Mouse (Mus musculus): Measurements from ENCODE around the gene Trappc12. TPM values are rescaled to one million over a fixed set of nuclear protein-coding genes. Genes with fewer than 3 reads are reported as not detected.

Trappc12 gene
- polyA plus RNA-seq, 1 experiment from 2014 or later: 46.0 TPM

DNA sequence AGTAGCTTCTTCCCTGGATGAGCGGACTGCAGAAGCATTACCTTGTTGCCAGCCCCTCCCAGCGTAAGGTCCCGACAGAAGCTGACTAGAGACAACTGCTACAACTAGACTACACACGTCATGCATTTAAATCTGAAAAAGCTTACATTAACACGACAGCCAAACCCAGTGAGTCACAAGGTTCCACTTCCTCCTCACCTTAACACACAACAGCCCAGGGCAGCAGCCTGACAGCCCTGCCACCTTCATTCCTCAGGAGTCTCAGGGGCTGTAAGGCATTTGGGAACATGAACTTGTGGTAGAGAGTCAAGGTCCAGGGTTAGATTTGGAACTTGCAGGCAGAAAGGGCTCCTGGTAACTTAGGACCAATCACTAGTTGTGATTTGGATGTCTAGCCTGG lies 23.2 kb downstream of the Trappc12 start:
- ATAC-seq: no peak
- no peak overlapping the region for H3K9ac ChIP-seq (replicated peaks)
- H3K27ac ChIP-seq: no peak overlapping the region
- no peaks in the 10 kb centered on the region for H3K27me3 ChIP-seq
- H3K36me3 ChIP-seq: peaks cover 25% of the 10 kb centered on the region
- WGBS: 88% methylated on average over 5 of the region's 5 CpGs
- peaks cover 3% of the 10 kb centered on the region; the same call in 1 of the 2 replicates for H3K4me1 ChIP-seq (replicated peaks)
- H3K4me2 ChIP-seq (replicated peaks): no peak overlapping the region
- no peak overlapping the region for H3K4me3 ChIP-seq (replicated peaks)
- no peaks in the 10 kb centered on the region for H3K9me3 ChIP-seq

- Histone ChIP-seq H3K9ac (replicated peaks) (no peak overlapping the region), H3K9me3 (no peaks in the 10 kb centered on the region), H3K27ac (no peak overlapping the region), H3K27me3 (no peaks in the 10 kb centered on the region), H3K4me3 (replicated peaks) (no peak overlapping the region), H3K4me2 (replicated peaks) (no peak overlapping the region), H3K4me1 (replicated peaks) (peaks cover 3% of the 10 kb centered on the region; the same call in 1 of the 2 replicates), H3K36me3 (peaks cover 34% of the 10 kb centered on the region)
- 89% methylated on average over 4 of the region's 4 CpGs for WGBS
- ATAC-seq: no peak
Measured at GRCm38 (mm10) chr12:28726204-28726603, 24.1 kb downstream of the Trappc12 start.

GRCm38 (mm10) chr12:28724366-28724765 lies 25.9 kb downstream of the Trappc12 start:
- no peak overlapping the region for H3K27ac ChIP-seq
- 77% methylated on average over 3 of the region's 3 CpGs for WGBS
- H3K4me3 ChIP-seq (replicated peaks): no peak overlapping the region
- H3K9ac ChIP-seq (replicated peaks): no peak overlapping the region
- peaks cover 3% of the 10 kb centered on the region; the same call in 1 of the 2 replicates for H3K4me1 ChIP-seq (replicated peaks)
- no peak overlapping the region for H3K4me2 ChIP-seq (replicated peaks)
- ATAC-seq: no peak
- H3K27me3 ChIP-seq: no peaks in the 10 kb centered on the region
- peaks cover 44% of the 10 kb centered on the region for H3K36me3 ChIP-seq
- no peaks in the 10 kb centered on the region for H3K9me3 ChIP-seq

GRCm38 (mm10) chr12:28718106-28718505 lies 32.2 kb downstream of the Trappc12 start:
- no peak for ATAC-seq
- no peak overlapping the region for H3K4me3 ChIP-seq (replicated peaks)
- no peak overlapping the region for H3K4me2 ChIP-seq (replicated peaks)
- 90% methylated on average over 2 of the region's 2 CpGs for WGBS
- H3K9me3 ChIP-seq: no peaks in the 10 kb centered on the region
- no peak overlapping the region for H3K27ac ChIP-seq
- H3K27me3 ChIP-seq: no peaks in the 10 kb centered on the region
- H3K9ac ChIP-seq (replicated peaks): no peak overlapping the region
- H3K36me3 ChIP-seq: peaks cover 53% of the 10 kb centered on the region
- no peaks in the 10 kb centered on the region for H3K4me1 ChIP-seq (replicated peaks)

GRCm38 (mm10) chr12:28717066-28717465 lies 33.2 kb downstream of the Trappc12 start:
- 76% methylated on average over 2 of the region's 2 CpGs for WGBS
- Histone ChIP-seq H3K27ac (no peak overlapping the region), H3K27me3 (no peaks in the 10 kb centered on the region), H3K4me1 (replicated peaks) (no peaks in the 10 kb centered on the region), H3K9ac (replicated peaks) (no peak overlapping the region), H3K4me3 (replicated peaks) (no peak overlapping the region), H3K9me3 (no peaks in the 10 kb centered on the region), H3K36me3 (peaks cover 52% of the 10 kb centered on the region), H3K4me2 (replicated peaks) (no peak overlapping the region)
- no peak for ATAC-seq

GRCm38 (mm10) chr12:28714822-28715632 lies 35.2 kb downstream of the Trappc12 start:
- Histone ChIP-seq H3K27ac (no peak overlapping the region), H3K4me3 (replicated peaks) (no peak overlapping the region), H3K4me1 (replicated peaks) (peaks cover 9% of the 10 kb centered on the region; the same call in 1 of the 2 replicates), H3K4me2 (replicated peaks) (no peak overlapping the region), H3K9ac (replicated peaks) (no peak overlapping the region), H3K27me3 (no peaks in the 10 kb centered on the region), H3K9me3 (no peaks in the 10 kb centered on the region), H3K36me3 (peaks cover 52% of the 10 kb centered on the region)
- ATAC-seq: no peak
- 88% methylated on average over 24 of the region's 24 CpGs for WGBS

DNA sequence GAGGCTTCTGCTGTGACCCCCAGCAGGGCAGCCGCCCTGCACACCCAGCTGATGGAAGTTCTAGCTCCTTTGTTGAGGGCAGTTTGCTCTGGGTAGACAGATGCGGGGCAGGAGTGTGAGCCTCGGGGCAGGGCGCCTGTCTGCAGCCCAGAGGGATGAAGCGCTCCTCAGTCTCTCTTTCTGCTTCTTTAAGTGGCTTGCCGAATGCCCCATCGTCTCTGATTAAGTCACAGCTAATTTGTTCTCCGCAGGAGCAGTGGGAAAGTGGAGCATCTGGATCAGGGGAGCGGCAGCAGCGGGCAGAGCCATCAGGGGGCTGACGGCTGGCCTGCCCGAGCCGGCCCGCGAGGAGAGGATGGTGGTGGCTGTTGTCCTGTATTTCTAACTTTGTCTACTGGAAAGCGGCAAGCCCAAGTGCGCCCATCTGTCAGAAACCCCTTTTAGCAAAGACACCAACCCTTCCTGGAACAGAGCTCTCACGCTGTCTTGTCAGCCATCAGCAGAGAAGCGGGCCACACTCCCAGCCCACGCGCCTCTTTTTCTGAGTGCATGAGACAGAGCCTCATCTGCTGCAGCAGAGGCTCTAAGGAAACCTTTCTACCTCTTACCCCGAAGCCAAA lies 39.6 kb downstream of the Trappc12 start:
- Histone ChIP-seq H3K4me2 (replicated peaks) (no peak overlapping the region), H3K4me1 (replicated peaks) (peaks cover 9% of the 10 kb centered on the region; the same call in 1 of the 2 replicates), H3K4me3 (replicated peaks) (no peak overlapping the region), H3K27ac (peak overlapping the region; percentile 19; the same call in 1 of the 2 replicates), H3K9ac (replicated peaks) (no peak overlapping the region), H3K9me3 (no peaks in the 10 kb centered on the region), H3K27me3 (no peaks in the 10 kb centered on the region), H3K36me3 (peaks cover 50% of the 10 kb centered on the region)
- WGBS: 68% methylated on average over 22 of the region's 22 CpGs
- 0 out of 2 replicates have a peak, but pooled peaks have one; percentile 40 for ATAC-seq

DNA sequence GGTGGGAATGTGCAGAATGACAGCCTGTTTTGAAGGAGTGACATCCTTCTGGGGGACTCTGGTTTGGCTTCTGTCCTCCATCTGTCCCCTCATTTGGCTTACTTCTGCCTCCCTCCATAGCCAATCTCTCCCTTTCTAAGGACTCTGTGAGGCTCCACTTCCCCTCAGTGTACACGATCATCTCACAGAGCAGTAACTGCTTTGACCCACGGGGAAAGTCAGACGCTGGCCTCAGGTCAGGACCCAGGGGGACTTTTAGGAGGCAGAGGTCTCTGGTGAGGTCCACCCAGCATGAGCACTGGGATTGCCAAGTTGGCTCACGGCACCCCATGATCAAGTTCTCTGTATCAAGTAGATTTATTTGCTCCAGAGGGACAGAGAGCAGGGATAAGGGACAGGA lies 42.1 kb downstream of the Trappc12 start:
- WGBS: 89% methylated on average over 4 of the region's 4 CpGs
- peaks cover 21% of the 10 kb centered on the region for H3K4me1 ChIP-seq (replicated peaks)
- H3K9me3 ChIP-seq: no peaks in the 10 kb centered on the region
- peaks cover 42% of the 10 kb centered on the region for H3K36me3 ChIP-seq
- no peak overlapping the region for H3K4me3 ChIP-seq (replicated peaks)
- H3K9ac ChIP-seq (replicated peaks): no peak overlapping the region
- no peak overlapping the region for H3K4me2 ChIP-seq (replicated peaks)
- no peak for ATAC-seq
- no peak overlapping the region for H3K27ac ChIP-seq
- no peaks in the 10 kb centered on the region for H3K27me3 ChIP-seq

GRCm38 (mm10) chr12:28705204-28705603 lies 45.1 kb downstream of the Trappc12 start:
- H3K4me1 ChIP-seq (replicated peaks): peaks cover 20% of the 10 kb centered on the region
- 88% methylated on average over 6 of the region's 6 CpGs for WGBS
- no peak overlapping the region for H3K4me3 ChIP-seq (replicated peaks)
- H3K27ac ChIP-seq: no peak overlapping the region
- no peak for ATAC-seq
- H3K36me3 ChIP-seq: peaks cover 19% of the 10 kb centered on the region
- no peak overlapping the region for H3K9ac ChIP-seq (replicated peaks)
- H3K27me3 ChIP-seq: no peaks in the 10 kb centered on the region
- no peaks in the 10 kb centered on the region for H3K9me3 ChIP-seq
- H3K4me2 ChIP-seq (replicated peaks): no peak overlapping the region

DNA sequence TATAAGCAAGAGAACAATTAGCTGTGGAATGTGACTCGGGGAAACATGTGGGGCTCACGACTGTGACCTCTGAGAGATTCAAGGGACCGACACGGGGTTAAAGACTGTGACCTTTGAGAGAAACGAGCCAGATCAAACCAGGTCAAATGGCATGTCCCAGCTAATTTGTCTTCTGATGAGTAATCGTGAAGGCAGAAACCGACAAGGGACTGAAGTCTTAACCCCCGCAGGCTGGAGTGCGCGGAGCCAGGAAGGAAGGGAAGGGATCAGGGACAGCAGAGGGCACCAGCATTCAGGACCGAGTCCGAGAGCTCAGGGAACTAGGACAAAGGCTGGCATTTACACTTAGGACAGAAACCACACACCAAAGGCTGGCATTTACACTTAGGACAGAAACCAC lies 45.9 kb downstream of the Trappc12 start:
- 0 out of 2 replicates have a peak overlapping the region, but pooled peaks have one; percentile 2 for H3K9ac ChIP-seq (replicated peaks)
- H3K27ac ChIP-seq: peak overlapping the region; percentile 7; the same call in 1 of the 2 replicates
- no peaks in the 10 kb centered on the region for H3K9me3 ChIP-seq
- no peak overlapping the region for H3K4me2 ChIP-seq (replicated peaks)
- H3K4me3 ChIP-seq (replicated peaks): no peak overlapping the region
- no peak for ATAC-seq
- H3K4me1 ChIP-seq (replicated peaks): peaks cover 26% of the 10 kb centered on the region
- 10% methylated on average over 12 of the region's 12 CpGs for WGBS
- peaks cover 11% of the 10 kb centered on the region for H3K36me3 ChIP-seq
- H3K27me3 ChIP-seq: no peaks in the 10 kb centered on the region

GRCm38 (mm10) chr12:28701302-28701701 lies 49.0 kb downstream of the Trappc12 start:
- H3K4me3 ChIP-seq (replicated peaks): no peak overlapping the region
- H3K4me2 ChIP-seq (replicated peaks): no peak overlapping the region
- no peaks in the 10 kb centered on the region for H3K9me3 ChIP-seq
- ATAC-seq: no peak
- peak overlapping the region; percentile 45; the same call in 1 of the 2 replicates for H3K27ac ChIP-seq
- H3K4me1 ChIP-seq (replicated peaks): peaks cover 34% of the 10 kb centered on the region
- H3K27me3 ChIP-seq: no peaks in the 10 kb centered on the region
- no peak overlapping the region for H3K9ac ChIP-seq (replicated peaks)
- 90% methylated on average over 11 of the region's 11 CpGs for WGBS
- H3K36me3 ChIP-seq: peaks cover 11% of the 10 kb centered on the region

GRCm38 (mm10) chr12:28700561-28701025 lies 49.7 kb downstream of the Trappc12 start:
- Histone ChIP-seq H3K9ac (replicated peaks) (peak overlapping the region; percentile 21; the same call in 1 of the 2 replicates), H3K4me1 (replicated peaks) (peaks cover 34% of the 10 kb centered on the region)
- 75% methylated on average over 19 of the region's 19 CpGs for WGBS

More at GRCm38 (mm10) chr12:28700561-28701025, 49.7 kb downstream of the Trappc12 start:
- Histone ChIP-seq H3K27ac (peak overlapping the region; percentile 85), H3K27me3 (no peaks in the 10 kb centered on the region), H3K4me3 (replicated peaks) (no peak overlapping the region), H3K9me3 (no peaks in the 10 kb centered on the region), H3K4me2 (replicated peaks) (no peak overlapping the region), H3K36me3 (peaks cover 16% of the 10 kb centered on the region)
- peak; percentile 39 for ATAC-seq
